Mouse (Mus musculus): ENCODE measurements around the gene Tmem181a. TPM values are rescaled to one million over a fixed set of nuclear protein-coding genes. Genes with fewer than 3 reads are reported as not detected.

The Tmem181a gene
- total and polyA plus RNA-seq, 2 experiments from 2014 or later: 58.7 to 71.5 TPM

Other genes with a start within 250 kb of the Tmem181a start
- 11.5 and 15.6 TPM in 2 replicates for gene Serac1, start 177.1 kb upstream of the Tmem181a start, total RNA-seq (2014; rRNA removed)
- 6.0 and 6.2 TPM in 2 replicates for gene Serac1, start 177.1 kb upstream of the Tmem181a start, polyA plus RNA-seq (2015; fragmentation: Nextera tagmentation; extraction: Ambion mirVana)
- 40.1 and 44.1 TPM in 2 replicates for gene Gtf2h5, start 177.1 kb upstream of the Tmem181a start, total RNA-seq (2014; rRNA removed)
- gene Gtf2h5, start 177.1 kb upstream of the Tmem181a start, polyA plus RNA-seq (2015; fragmentation: Nextera tagmentation; extraction: Ambion mirVana): 241 and 256 TPM in 2 replicates
- 218 and 245 TPM in 2 replicates for gene Tulp4, start 150.4 kb upstream of the Tmem181a start, total RNA-seq (2014; rRNA removed)
- 77.1 and 91.9 TPM in 2 replicates for gene Tulp4, start 150.4 kb upstream of the Tmem181a start, polyA plus RNA-seq (2015; fragmentation: Nextera tagmentation; extraction: Ambion mirVana)
- 23.2 and 28.8 TPM in 2 replicates for gene Dynlt1a, start 60.6 kb downstream of the Tmem181a start, total RNA-seq (2014; rRNA removed)
- 40.4 and 42.6 TPM in 2 replicates for gene Dynlt1a, start 60.6 kb downstream of the Tmem181a start, polyA plus RNA-seq (2015; fragmentation: Nextera tagmentation; extraction: Ambion mirVana)
- 392 and 457 TPM in 2 replicates for gene Dynlt1b, start 173.3 kb downstream of the Tmem181a start, total RNA-seq (2014; rRNA removed)
- gene Dynlt1b, start 173.3 kb downstream of the Tmem181a start, polyA plus RNA-seq (2015; fragmentation: Nextera tagmentation; extraction: Ambion mirVana): 1,203 and 1,233 TPM in 2 replicates

Data from hindbrain, postnatal 0 days (tissue).